Mouse (Mus musculus): ENCODE results near the gene Gm16434. TPM values are rescaled to one million over a fixed set of nuclear protein-coding genes. Genes with fewer than 3 reads are reported as not detected.

Gm16434 gene
- polyA plus RNA-seq (2017; shearing (Covaris generic)) = not detected

DNA sequence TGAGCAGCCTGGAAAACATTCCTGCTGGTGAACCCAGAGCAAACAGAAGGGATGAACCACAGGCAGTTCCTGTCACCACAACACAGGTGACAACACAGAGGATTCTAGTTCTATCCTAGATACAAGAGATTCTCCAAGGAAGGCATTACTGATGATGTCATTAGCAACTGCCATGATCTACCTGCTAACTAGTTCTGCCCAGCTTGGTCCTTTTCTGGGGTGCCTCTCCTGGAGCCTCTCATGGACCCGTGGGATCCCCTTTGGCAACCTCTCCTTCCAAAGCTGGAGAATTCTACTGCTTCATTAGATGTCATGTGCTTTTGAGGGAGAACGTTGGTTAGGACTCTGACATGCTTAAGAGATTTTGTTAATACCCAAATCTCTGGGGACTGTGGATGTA is at the start of gene Gm16434:
Gene Gm16434, minus strand, starts transcription at position 101 of the 400 bp plus-strand sequence.

DNA sequence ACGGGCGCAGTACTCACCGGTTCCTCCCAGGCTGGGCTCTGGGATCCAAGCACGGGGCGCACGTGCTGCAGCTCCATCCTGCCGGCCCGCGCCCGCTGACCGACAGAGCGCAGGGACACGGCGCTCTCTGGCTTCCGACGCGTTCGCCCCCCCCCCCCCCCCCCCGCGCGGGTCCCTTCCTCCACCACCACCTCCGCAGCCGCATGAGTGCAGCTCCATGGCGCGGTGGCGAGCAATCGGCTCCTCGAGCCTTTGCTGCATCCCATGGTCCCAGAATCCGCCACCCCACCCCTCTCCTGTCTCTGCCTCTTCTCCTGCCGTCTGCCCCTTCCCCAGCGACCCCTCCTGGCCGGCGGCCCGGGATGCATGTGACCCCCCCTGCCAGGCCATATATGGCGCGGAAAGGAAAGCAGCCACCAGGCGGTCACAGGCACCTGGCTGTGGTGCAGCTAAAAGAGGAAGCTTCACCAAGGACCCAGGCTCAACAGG is 19.8 kb downstream of the Gm16434 start, which contains the start of gene Gm3512:
Gene Gm3512, minus strand, starts transcription at position 51 of the 489 bp plus-strand sequence.

Other genes with a start within 250 kb of the Gm16434 start
- gene Gm6356, start 220.7 kb downstream of the Gm16434 start, polyA plus RNA-seq (2017; shearing (Covaris generic)) = not detected
- 1 to 10 TPM in 1 of 2 experiments, under 1 TPM in 1; 0.47 to 1.2 TPM for gene Gm10406, start 167.1 kb downstream of the Gm16434 start, polyA plus RNA-seq (2017; shearing (Covaris generic))
- gene Gm3685, start 149.6 kb downstream of the Gm16434 start, polyA plus RNA-seq (2017; shearing (Covaris generic)) = not detected
- gene Gm3696, start 93.9 kb downstream of the Gm16434 start, polyA plus RNA-seq (2017; shearing (Covaris generic)) = 1 to 10 TPM; 1.8 to 2.4 TPM
- gene Gm6676, start 69.1 kb downstream of the Gm16434 start, polyA plus RNA-seq (2017; shearing (Covaris generic)) = not detected
- 1 to 10 TPM; 3.6 to 3.7 TPM for gene Gm3512, start 20.0 kb downstream of the Gm16434 start, polyA plus RNA-seq (2017; shearing (Covaris generic))
- not detected for gene Gm3727, start 70.2 kb upstream of the Gm16434 start, polyA plus RNA-seq (2017; shearing (Covaris generic))
- gene Gm3739, start 120.5 kb upstream of the Gm16434 start, polyA plus RNA-seq (2017; shearing (Covaris generic)) = 1 to 10 TPM; 6.0 to 6.3 TPM
- not detected for gene Gm5797, start 137.9 kb upstream of the Gm16434 start, polyA plus RNA-seq (2017; shearing (Covaris generic))
- not detected for gene Gm8374, start 170.6 kb upstream of the Gm16434 start, polyA plus RNA-seq (2017; shearing (Covaris generic))

Data from activated CD4-positive, CD25-positive, alpha-beta regulatory T cell (primary cell).